In the genomic region with DNA sequence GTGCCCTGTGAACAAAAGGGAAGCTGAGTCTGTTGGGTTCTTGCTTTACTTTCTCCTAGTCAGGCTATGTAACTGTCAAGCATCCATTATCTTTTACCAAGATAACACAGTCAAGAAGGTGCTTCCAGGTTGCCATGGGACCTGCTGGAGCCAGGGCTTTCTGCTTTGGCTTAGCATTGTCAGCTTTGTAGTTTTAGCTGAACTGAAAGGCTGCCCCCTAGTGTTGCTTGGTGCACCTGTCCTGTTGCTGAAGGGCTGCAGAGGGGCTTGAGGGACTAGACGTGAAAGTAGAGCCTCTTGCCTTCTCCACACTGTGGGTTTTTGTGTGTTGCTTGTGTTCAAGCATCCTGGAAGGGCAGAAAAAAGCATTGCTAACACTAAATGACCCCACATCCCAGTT, we compare ENCODE assay signal across 9 mouse cellular contexts.
DNase-seq lines count a peak whose midpoint lies in the region; ATAC-seq and TF ChIP-seq lines count a peak whose summit lies in the region.
"Had no signal": no experiment of that assay in that cellular context is flagged by ENCODE, and none has a peak within 500 bp of the region (broad histone marks: within the 10 kb centered on the region; RNA-seq: fewer than 3 reads in every experiment).

No protein-coding gene starts in this region.

- WGBS in hindbrain, embryonic 11.5 days, result 20% methylated on average over 1 of the region's 1 CpGs
- 21% methylated on average over 1 of the region's 1 CpGs for WGBS in hindbrain, embryonic 12.5 days
- WGBS in liver, postnatal 0 days (ENCODE audit: insufficient replicate concordance), result 12% methylated on average over 1 of the region's 1 CpGs

- H3K9me3 ChIP-seq in hindbrain, embryonic 11.5 days (ENCODE audit: control insufficient read depth, low read length), result no peaks in the 10 kb centered on the region
- no peaks in the 10 kb centered on the region for H3K9me3 ChIP-seq in hindbrain, embryonic 12.5 days (replicated peaks)
- no peaks in the 10 kb centered on the region for H3K9me3 ChIP-seq in E14TG2a.4 (ENCODE audit: low read length)
- H3K9me3 ChIP-seq in liver, postnatal 0 days (ENCODE audit: low read length), result no peaks in the 10 kb centered on the region
- H3K9me3 ChIP-seq: hindbrain, embryonic 15.5 days had no signal

- DNase-seq in hindbrain, embryonic 11.5 days (ENCODE audit: low spot score), result peak; percentile 63
- DNase-seq in adrenal gland, adult 2 months, result peak; percentile 11
- no peak for DNase-seq in liver, postnatal 0 days
- no peak for DNase-seq in natural killer cell, adult 2 months (ENCODE audit: low spot score in 2 of 2)
- no peak for DNase-seq in thymus, postnatal 36 days

- H3K27ac ChIP-seq in hindbrain, embryonic 11.5 days (ENCODE audit: low read depth, low read length), result no peak overlapping the region
- H3K27ac ChIP-seq in hindbrain, embryonic 12.5 days, result no peak overlapping the region
- H3K27ac ChIP-seq in liver, postnatal 0 days (ENCODE audit: low read depth), result no peak overlapping the region
- H3K27ac ChIP-seq: hindbrain, embryonic 15.5 days had no signal

- no peak for ATAC-seq in hindbrain, embryonic 11.5 days (ENCODE audit: low FRiP score)
- ATAC-seq in hindbrain, embryonic 12.5 days (ENCODE audit: low FRiP score), result no peak
- peak; percentile 40; the same call in 1 of the 2 replicates for ATAC-seq in frontal cortex, adult (ENCODE audit: low TSS enrichment)
- no peak for ATAC-seq in liver, postnatal 0 days

- TF ChIP-seq EP300 in liver, postnatal 0 days (IDR thresholded peaks at IDR 0.05; ENCODE audit: low read depth), result no peak

- H3K9ac ChIP-seq in hindbrain, embryonic 11.5 days (ENCODE audit: low read depth, low read length), result no peak overlapping the region
- no peak overlapping the region for H3K9ac ChIP-seq in hindbrain, embryonic 12.5 days
- no peak overlapping the region for H3K9ac ChIP-seq in liver, postnatal 0 days (replicated peaks)
- H3K9ac ChIP-seq: hindbrain, embryonic 15.5 days had no signal

- no peaks in the 10 kb centered on the region for H3K4me1 ChIP-seq in hindbrain, embryonic 11.5 days (replicated peaks; ENCODE audit: control insufficient read depth, insufficient read depth, low read length)
- no peaks in the 10 kb centered on the region for H3K4me1 ChIP-seq in hindbrain, embryonic 12.5 days
- no peaks in the 10 kb centered on the region for H3K4me1 ChIP-seq in E14TG2a.4 (replicated peaks; ENCODE audit: low read depth, low read length)
- H3K4me1 ChIP-seq in liver, postnatal 0 days (ENCODE audit: insufficient read depth), result no peaks in the 10 kb centered on the region
- H3K4me1 ChIP-seq: hindbrain, embryonic 15.5 days had no signal

- H3K4me2 ChIP-seq in hindbrain, embryonic 11.5 days (replicated peaks; ENCODE audit: low read depth, low read length), result no peak overlapping the region
- no peak overlapping the region for H3K4me2 ChIP-seq in hindbrain, embryonic 12.5 days (replicated peaks)
- no peak overlapping the region for H3K4me2 ChIP-seq in liver, postnatal 0 days (ENCODE audit: low read depth, low read length)
- H3K4me2 ChIP-seq: hindbrain, embryonic 15.5 days had no signal

- no peaks in the 10 kb centered on the region for H3K27me3 ChIP-seq in hindbrain, embryonic 11.5 days (ENCODE audit: control insufficient read depth, insufficient read depth, low read length)
- H3K27me3 ChIP-seq in hindbrain, embryonic 12.5 days, result no peaks in the 10 kb centered on the region
- no peaks in the 10 kb centered on the region; the same call in 1 of the 2 replicates for H3K27me3 ChIP-seq in E14TG2a.4 (ENCODE audit: insufficient read depth, low read length)
- H3K27me3 ChIP-seq in liver, postnatal 0 days (ENCODE audit: insufficient read depth, low read length), result no peaks in the 10 kb centered on the region
- H3K27me3 ChIP-seq: hindbrain, embryonic 15.5 days had no signal

- no peaks in the 10 kb centered on the region for H3K36me3 ChIP-seq in hindbrain, embryonic 11.5 days (ENCODE audit: control insufficient read depth, insufficient read depth, low read length)
- H3K36me3 ChIP-seq in hindbrain, embryonic 12.5 days, result no peaks in the 10 kb centered on the region
- H3K36me3 ChIP-seq in E14TG2a.4 (ENCODE audit: insufficient read depth, low read length), result no peaks in the 10 kb centered on the region
- no peaks in the 10 kb centered on the region for H3K36me3 ChIP-seq in liver, postnatal 0 days (replicated peaks; ENCODE audit: insufficient read depth, low read length)
- H3K36me3 ChIP-seq: hindbrain, embryonic 15.5 days had no signal

- H3K4me3 ChIP-seq in hindbrain, embryonic 11.5 days (ENCODE audit: low read depth, low read length), result no peak overlapping the region
- no peak overlapping the region for H3K4me3 ChIP-seq in hindbrain, embryonic 12.5 days
- H3K4me3 ChIP-seq in E14TG2a.4 (replicated peaks; ENCODE audit: low read length), result no peak overlapping the region
- no peak overlapping the region for H3K4me3 ChIP-seq in liver, postnatal 0 days (ENCODE audit: low read depth, low read length)
- H3K4me3 ChIP-seq: hindbrain, embryonic 15.5 days had no signal

- peak; percentile 62 for TF ChIP-seq CTCF in E14TG2a.4 (conservative IDR thresholded peaks at IDR 0.05; ENCODE audit: low read length)
- TF ChIP-seq CTCF in liver, postnatal 0 days (IDR thresholded peaks at IDR 0.05; ENCODE audit: low read depth), result peak; percentile 38

Comparison
In these comparisons a context has a peak if more than half of its experiments do, and no peak if none do; other contexts are left out.
1. DNase-seq: peak in hindbrain, embryonic 11.5 days (single experiment) and adrenal gland, adult 2 months (single experiment); none in liver, postnatal 0 days (single experiment), natural killer cell, adult 2 months (0 of 2) and thymus, postnatal 36 days (0 of 2).